Mouse (Mus musculus) left cerebral cortex, adult 18-20 months (tissue): ENCODE measurements around the gene Hsd17b3. TPM values are rescaled to one million over a fixed set of nuclear protein-coding genes. Genes with fewer than 3 reads are reported as not detected.

Experiments
- DNase-seq, 2 experiments: peaks; one replicate each; pipeline ENCODE4 v3.0.0; 2021 to 2022; ENCODE audit warnings: low spot score in 2 of 2, mixed read lengths in 1 of 2
- total RNA-seq, 2 experiments: library from RNA; stranded (reverse); gene quantifications; 2 replicates each; pipeline ENCODE4 v1.2.3; 2021

Gene Hsd17b3
- total RNA-seq, 2 experiments from 2014 or later: not detected

- DNase-seq: no peak
Measured at GRCm38 (mm10) chr13:64022786-64023468, 66.1 kb downstream of the Hsd17b3 start.

DNA sequence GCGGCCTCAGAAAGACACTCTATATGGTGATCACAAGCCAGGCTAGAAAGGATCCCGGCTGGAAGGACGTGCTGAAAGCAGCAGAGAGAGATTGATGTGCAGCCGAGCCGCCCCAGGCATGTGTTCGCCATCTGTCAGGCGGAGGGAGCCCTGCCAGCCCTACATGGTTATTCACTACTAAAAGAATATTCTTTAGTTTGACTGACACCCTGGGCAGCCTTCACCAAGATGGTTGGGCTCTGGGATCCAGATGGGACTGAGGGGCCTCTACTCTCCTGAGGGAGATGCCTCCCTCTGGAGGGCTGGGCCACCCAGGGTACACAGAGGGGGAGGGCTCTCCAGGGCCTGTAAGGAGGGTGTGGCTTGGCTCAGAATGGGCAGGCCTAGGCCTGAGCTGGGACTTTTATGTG lies 68.1 kb downstream of the Hsd17b3 start:
- DNase-seq: peak; percentile 52 to 67

GRCm38 (mm10) chr13:64018586-64019141 lies 70.4 kb downstream of the Hsd17b3 start:
- no peak for DNase-seq

GRCm38 (mm10) chr13:64016048-64016447 lies 73.0 kb downstream of the Hsd17b3 start:
- no peak for DNase-seq

DNA sequence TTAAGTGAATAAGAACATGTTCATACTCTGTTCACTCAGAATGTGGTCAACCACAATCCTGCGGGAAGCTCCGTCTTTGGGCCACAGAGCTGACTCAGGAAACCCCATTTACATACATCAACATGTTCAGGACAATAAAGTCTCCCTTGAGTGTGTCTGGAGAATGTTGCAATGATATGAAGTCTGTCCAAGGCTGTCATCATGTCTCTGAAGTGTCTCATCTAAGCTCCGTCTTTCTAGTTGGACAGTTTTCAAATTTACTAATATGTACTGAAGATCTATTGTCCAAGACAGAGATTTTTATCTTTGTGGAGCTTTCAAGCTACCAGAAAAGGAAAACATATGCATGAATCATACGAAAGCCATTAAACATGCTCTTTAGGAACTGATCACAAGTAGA lies 77.9 kb downstream of the Hsd17b3 start:
- DNase-seq: no peak

Other genes with a start within 250 kb of the Hsd17b3 start
- 1 to 10 TPM in 1 of 2 experiments, under 1 TPM in 1; 0.77 to 1.3 TPM for gene Slc35d2, start 40.1 kb upstream of the Hsd17b3 start, total RNA-seq
- 10 to 100 TPM; 26.6 to 33.5 TPM for gene Zfp367, start 64.0 kb upstream of the Hsd17b3 start, total RNA-seq
- gene Habp4, start 72.6 kb upstream of the Hsd17b3 start, total RNA-seq: 100 to 1,000 TPM; 216 to 221 TPM
- 10 to 100 TPM; 14.3 to 15.3 TPM for gene Cdc14b, start 186.1 kb upstream of the Hsd17b3 start, total RNA-seq
- gene Aaed1, start 223.5 kb upstream of the Hsd17b3 start, total RNA-seq: 10 to 100 TPM; 20.4 to 23.8 TPM